ENCODE assay signal across 20 mouse cellular contexts in the genomic region with DNA sequence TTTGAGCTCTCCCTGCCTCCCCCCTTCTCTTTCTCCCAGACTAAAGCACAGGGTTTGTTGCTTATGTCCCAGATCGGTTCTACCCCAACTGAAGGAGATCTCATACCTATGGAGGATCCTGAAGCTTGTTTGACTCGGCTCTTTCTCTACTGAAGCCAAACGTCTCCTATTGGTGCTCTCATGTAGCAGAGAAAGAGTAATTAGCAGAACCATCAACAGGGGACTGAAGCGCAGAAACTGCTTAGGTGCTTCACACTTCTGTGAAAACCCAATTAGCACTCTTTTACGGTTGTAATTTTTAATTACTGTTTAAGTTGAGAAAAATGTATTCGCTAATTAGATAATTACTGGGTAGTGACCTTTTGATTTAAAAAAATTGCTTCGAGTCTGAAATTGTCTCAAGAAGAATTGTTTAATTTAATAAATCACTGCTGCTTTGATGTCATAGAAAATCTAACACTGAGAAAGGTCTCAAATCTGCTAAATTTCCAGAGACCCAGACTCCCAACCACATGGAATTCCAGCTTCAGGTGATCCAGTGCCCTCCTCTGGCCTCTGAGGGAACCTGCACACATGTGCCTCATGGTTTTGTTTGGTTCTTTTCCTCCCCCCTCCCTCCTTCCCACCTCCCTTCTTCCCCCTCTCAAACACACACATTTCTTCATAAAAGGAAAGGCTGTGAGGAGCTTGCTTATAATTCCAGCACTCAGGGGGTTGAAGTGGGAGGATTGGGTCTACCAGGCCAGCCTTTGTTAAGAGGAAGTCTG. TPM values are rescaled to one million over a fixed set of nuclear protein-coding genes. Genes with fewer than 3 reads are reported as not detected.
A peak's percentile ranks its signal among the peaks of the same experiment; 100 is the strongest.
DNase-seq lines count a peak whose midpoint lies in the region; ATAC-seq and TF ChIP-seq lines count a peak whose summit lies in the region.
"Had no signal": no experiment of that assay in that cellular context is flagged by ENCODE, and none has a peak within 500 bp of the region (broad histone marks: within the 10 kb centered on the region; RNA-seq: fewer than 3 reads in every experiment).

No protein-coding gene starts in this region.

- 77% methylated on average over 7 of the region's 7 CpGs for WGBS in hindbrain, embryonic 14.5 days
- 87% methylated on average over 7 of the region's 7 CpGs for WGBS in hindbrain, embryonic 11.5 days
- 63% methylated on average over 7 of the region's 7 CpGs for WGBS in neural tube, embryonic 15.5 days

- intact Hi-C loops in left cerebral cortex, adult 2 months (cut with DNase I) = loop anchor here (5.0 kb wide), 1 partner anchor 321 kb away; no protein-coding TSS in a partner anchor

- POLR2A ChIA-PET in Patski (lab: Charles Lee) = no interaction called here

- no peaks in the 10 kb centered on the region for H3K4me1 ChIP-seq in hindbrain, embryonic 14.5 days (replicated peaks; ENCODE audit: control insufficient read depth, insufficient read depth, low read length)
- H3K4me1 ChIP-seq in hindbrain, embryonic 11.5 days (replicated peaks; ENCODE audit: control insufficient read depth, insufficient read depth, low read length) = no peaks in the 10 kb centered on the region
- H3K4me1 ChIP-seq in neural tube, embryonic 15.5 days = no peaks in the 10 kb centered on the region
- H3K4me1 ChIP-seq: midbrain, embryonic 15.5 days had no signal

- H3K27me3 ChIP-seq in hindbrain, embryonic 14.5 days (ENCODE audit: control insufficient read depth, insufficient read depth, low read length) = no peaks in the 10 kb centered on the region
- no peaks in the 10 kb centered on the region for H3K27me3 ChIP-seq in hindbrain, embryonic 11.5 days (ENCODE audit: control insufficient read depth, insufficient read depth, low read length)
- H3K27me3 ChIP-seq in Patski = no peaks in the 10 kb centered on the region
- no peaks in the 10 kb centered on the region for H3K27me3 ChIP-seq in neural tube, embryonic 15.5 days (replicated peaks)
- H3K27me3 ChIP-seq: embryonic facial prominence, embryonic 13.5 days; heart, embryonic 13.5 days; limb, embryonic 15.5 days; midbrain, embryonic 15.5 days had no signal

- TF ChIP-seq CTCF in left cerebral cortex, adult 2 months (IDR thresholded peaks at IDR 0.05) = peak; percentile 6
- TF ChIP-seq CTCF in Patski (IDR thresholded peaks at IDR 0.05) = peak; percentile 53

- no peak overlapping the region for H3K4me3 ChIP-seq in hindbrain, embryonic 14.5 days (replicated peaks; ENCODE audit: low read length)
- no peak overlapping the region for H3K4me3 ChIP-seq in hindbrain, embryonic 11.5 days (ENCODE audit: low read depth, low read length)
- H3K4me3 ChIP-seq in left cerebral cortex, adult 2 months = no peak overlapping the region
- no peak overlapping the region for H3K4me3 ChIP-seq in neural tube, embryonic 15.5 days (replicated peaks)
- H3K4me3 ChIP-seq: embryonic facial prominence, embryonic 13.5 days; heart, embryonic 13.5 days; limb, embryonic 15.5 days; megakaryocyte, embryonic 14.5 days; midbrain, embryonic 15.5 days had no signal

- no peak overlapping the region for H3K9ac ChIP-seq in hindbrain, embryonic 14.5 days
- H3K9ac ChIP-seq in hindbrain, embryonic 11.5 days (ENCODE audit: low read depth, low read length) = no peak overlapping the region
- H3K9ac ChIP-seq in neural tube, embryonic 15.5 days (replicated peaks) = no peak overlapping the region
- H3K9ac ChIP-seq: embryonic facial prominence, embryonic 13.5 days; forebrain, postnatal 0 days; heart, embryonic 13.5 days; limb, embryonic 15.5 days; midbrain, embryonic 15.5 days had no signal

- no peaks in the 10 kb centered on the region for H3K9me3 ChIP-seq in hindbrain, embryonic 14.5 days (ENCODE audit: control insufficient read depth, low read length)
- no peaks in the 10 kb centered on the region for H3K9me3 ChIP-seq in hindbrain, embryonic 11.5 days (ENCODE audit: control insufficient read depth, low read length)
- H3K9me3 ChIP-seq in neural tube, embryonic 15.5 days (replicated peaks) = no peaks in the 10 kb centered on the region
- H3K9me3 ChIP-seq: embryonic facial prominence, embryonic 13.5 days; heart, embryonic 13.5 days; limb, embryonic 15.5 days; megakaryocyte, embryonic 14.5 days; midbrain, embryonic 15.5 days had no signal

- CTCF ChIA-PET in Patski (lab: Charles Lee) = no interaction called here

- no peaks in the 10 kb centered on the region for H3K36me3 ChIP-seq in hindbrain, embryonic 14.5 days (replicated peaks; ENCODE audit: control insufficient read depth, insufficient read depth)
- H3K36me3 ChIP-seq in hindbrain, embryonic 11.5 days (ENCODE audit: control insufficient read depth, insufficient read depth, low read length) = no peaks in the 10 kb centered on the region
- no peaks in the 10 kb centered on the region for H3K36me3 ChIP-seq in neural tube, embryonic 15.5 days
- H3K36me3 ChIP-seq: embryonic facial prominence, embryonic 13.5 days; heart, embryonic 13.5 days; limb, embryonic 15.5 days; midbrain, embryonic 15.5 days had no signal

- no peak overlapping the region for H3K27ac ChIP-seq in hindbrain, embryonic 14.5 days
- H3K27ac ChIP-seq in hindbrain, embryonic 11.5 days (ENCODE audit: low read depth, low read length) = no peak overlapping the region
- no peak overlapping the region for H3K27ac ChIP-seq in left cerebral cortex, adult 2 months
- H3K27ac ChIP-seq in neural tube, embryonic 15.5 days (replicated peaks) = no peak overlapping the region
- H3K27ac ChIP-seq: embryonic facial prominence, embryonic 13.5 days; heart, embryonic 13.5 days; limb, embryonic 15.5 days; midbrain, embryonic 15.5 days had no signal

- in situ Hi-C loops in Patski (cut with MboI; ENCODE audit: low pct_unique_long_range_greater_than_20kb) = loop anchor here (10.0 kb wide), 1 partner anchor 169 kb away; no protein-coding TSS in a partner anchor

- ATAC-seq in hindbrain, embryonic 14.5 days (ENCODE audit: low FRiP score) = peak; percentile 8; the same call in 1 of the 2 replicates
- no peak for ATAC-seq in hindbrain, embryonic 11.5 days (ENCODE audit: low FRiP score)
- no peak for ATAC-seq in Patski
- 0 out of 2 replicates have a peak, but pooled peaks have one; percentile 35 for ATAC-seq in neural tube, embryonic 15.5 days (ENCODE audit: low FRiP score)
- ATAC-seq: activated CD4-positive, CD25-positive, alpha-beta regulatory T cell, adult 4 months; forebrain, postnatal 0 days; inflammation-experienced regulatory T-cells, adult 6 months; midbrain, embryonic 15.5 days had no signal

- DNase-seq in hindbrain, embryonic 14.5 days (ENCODE audit: low spot score) = no peak
- DNase-seq in hindbrain, embryonic 11.5 days (ENCODE audit: low spot score) = no peak
- no peak for DNase-seq in left cerebral cortex, adult 2 months (ENCODE audit: extremely low spot score in 1 of 2, low spot score in 2 of 2)
- DNase-seq in left cerebral cortex, adult 11 months (ENCODE audit: low spot score) = no peak
- DNase-seq in Patski (ENCODE audit: low read depth, low spot score) = no peak
- no peak for DNase-seq in Muller cell, postnatal 12 days (ENCODE audit: inconsistent ontology term)
- DNase-seq: adrenal gland, postnatal 10 days; cerebellum, postnatal 10 days; forebrain, postnatal 0 days; heart, postnatal 36 days; layer of hippocampus, postnatal 36 days; thymus, postnatal 36 days had no signal

- H3K4me2 ChIP-seq in hindbrain, embryonic 14.5 days (replicated peaks) = no peak overlapping the region
- no peak overlapping the region for H3K4me2 ChIP-seq in hindbrain, embryonic 11.5 days (replicated peaks; ENCODE audit: low read depth, low read length)
- no peak overlapping the region for H3K4me2 ChIP-seq in neural tube, embryonic 15.5 days
- H3K4me2 ChIP-seq: embryonic facial prominence, embryonic 13.5 days; heart, embryonic 13.5 days; limb, embryonic 15.5 days; midbrain, embryonic 15.5 days had no signal

RNA-seq across cellular contexts. Expression of a gene that starts 54.5 kb away (rescaled TPM):
- 10.9 and 12.1 TPM in 2 replicates for polyA plus RNA-seq in hindbrain, embryonic 14.5 days (2014; fragmentation: Nextera tagmentation; extraction: Ambion mirVana)
- 6.4 and 7.0 TPM in 2 replicates for polyA plus RNA-seq in hindbrain, embryonic 11.5 days (2014; fragmentation: Nextera tagmentation; extraction: Ambion mirVana)
- total RNA-seq in left cerebral cortex, adult 2 months (2021) = 10 to 100 TPM; 80.1 to 80.7 TPM
- polyA plus RNA-seq in Patski (2021) = 82.1 TPM
- polyA plus RNA-seq in neural tube, embryonic 15.5 days (2015; fragmentation: Nextera tagmentation; extraction: Ambion mirVana) = 8.9 and 10.2 TPM in 2 replicates

Comparison
In these comparisons a context has a peak if more than half of its experiments do, and no peak if none do; other contexts are left out.
1. ATAC-seq: peak in hindbrain, embryonic 14.5 days (single experiment) and neural tube, embryonic 15.5 days (single experiment); none in hindbrain, embryonic 11.5 days (single experiment) and Patski (single experiment).